ENCODE assay signal across 25 mouse cellular contexts in genomic region chrX:13233631-13234030, GRCm38 (mm10). TPM values are rescaled to one million over a fixed set of nuclear protein-coding genes. Genes with fewer than 3 reads are reported as not detected.
A peak's percentile ranks its signal among the peaks of the same experiment; 100 is the strongest.
DNase-seq lines count a peak whose midpoint lies in the region; ATAC-seq and TF ChIP-seq lines count a peak whose summit lies in the region.
"Had no signal": no experiment of that assay in that cellular context is flagged by ENCODE, and none has a peak within 500 bp of the region (broad histone marks: within the 10 kb centered on the region; RNA-seq: fewer than 3 reads in every experiment).

No protein-coding gene starts in this region.

- no peak for TF ChIP-seq CTCF in MEL (IDR thresholded peaks at IDR 0.05 in 2 of 3, conservative IDR thresholded peaks at IDR 0.05 in 1 of 3; ENCODE audit: control insufficient read depth in 1 of 3, insufficient read depth in 1 of 3, low read depth in 2 of 3, low read length in 3 of 3, poor library complexity in 1 of 3, severe bottlenecking in 1 of 3)

- no peaks in the 10 kb centered on the region for H3K27me3 ChIP-seq in liver, embryonic 12.5 days (replicated peaks)
- H3K27me3 ChIP-seq in liver, embryonic 11.5 days (replicated peaks; ENCODE audit: control insufficient read depth, insufficient read depth, low read length), result peaks cover 7% of the 10 kb centered on the region; the same call in 1 of the 2 replicates
- no peaks in the 10 kb centered on the region for H3K27me3 ChIP-seq in MEL (ENCODE audit: control insufficient read depth in 1 of 2, insufficient read depth in 2 of 2, low read length in 2 of 2)
- H3K27me3 ChIP-seq: embryonic facial prominence, embryonic 15.5 days had no signal

- no peak for TF ChIP-seq POLR2A in MEL (IDR thresholded peaks at IDR 0.05; ENCODE audit: control insufficient read depth in 1 of 2, insufficient read depth in 1 of 2, low read depth in 1 of 2, low read length in 2 of 2, poor library complexity in 1 of 2)

- DNase-seq in heart, adult 11 months, result peak; percentile 39
- no peak for DNase-seq in heart, adult 8-10 months (ENCODE audit: low spot score)
- no peak for DNase-seq in liver, embryonic 11.5 days (ENCODE audit: low spot score)
- DNase-seq in A20 (ENCODE audit: low read depth, low spot score) (peak; percentile 49), MEL (ENCODE audit: low read depth, low spot score) (peak; percentile 46)
- DNase-seq: adrenal gland, adult 2 months; adrenal gland, postnatal 10 days; adrenal gland, postnatal 25 days; cerebellum, adult 11 months; cerebellum, adult 18-20 months; cerebellum, adult 8-10 months; cerebellum, adult 9-11 months; cerebellum, postnatal 14 days; cerebellum, postnatal 36 days; embryo, embryonic 11 days had no signal

- H3K4me2 ChIP-seq in liver, embryonic 12.5 days, result no peak overlapping the region
- no peak overlapping the region for H3K4me2 ChIP-seq in liver, embryonic 11.5 days
- H3K4me2 ChIP-seq: embryonic facial prominence, embryonic 13.5 days; embryonic facial prominence, embryonic 15.5 days; forebrain, embryonic 12.5 days had no signal

- WGBS in liver, embryonic 12.5 days (ENCODE audit: insufficient replicate concordance), result 27% methylated on average over 2 of the region's 2 CpGs
- WGBS in liver, embryonic 11.5 days, result 39% methylated on average over 2 of the region's 2 CpGs

- no peaks in the 10 kb centered on the region for H3K9me3 ChIP-seq in liver, embryonic 12.5 days (replicated peaks)
- no peaks in the 10 kb centered on the region for H3K9me3 ChIP-seq in liver, embryonic 11.5 days (ENCODE audit: control insufficient read depth, low read length)
- no peaks in the 10 kb centered on the region for H3K9me3 ChIP-seq in MEL (replicated peaks; ENCODE audit: insufficient read depth, low read length)
- H3K9me3 ChIP-seq: embryonic facial prominence, embryonic 13.5 days; embryonic facial prominence, embryonic 15.5 days; forebrain, embryonic 10.5 days; forebrain, embryonic 12.5 days; G1E had no signal

- no peak for ATAC-seq in liver, embryonic 12.5 days
- ATAC-seq in liver, embryonic 11.5 days (replicated peaks; ENCODE audit: low FRiP score), result no peak
- ATAC-seq in megakaryocyte progenitor cell, adult 5-6 weeks (replicated peaks; ENCODE audit: poor library complexity), result no peak
- ATAC-seq: forebrain, embryonic 14.5 days; forebrain, embryonic 16.5 days had no signal

- H3K79me2 ChIP-seq in MEL (ENCODE audit: control insufficient read depth, insufficient read depth, low read length, poor library complexity), result peaks cover 2% of the 10 kb centered on the region; the same call in 1 of the 2 replicates

- no peaks in the 10 kb centered on the region for H3K36me3 ChIP-seq in liver, embryonic 12.5 days
- H3K36me3 ChIP-seq in liver, embryonic 11.5 days (ENCODE audit: control insufficient read depth, insufficient read depth, low read length), result no peaks in the 10 kb centered on the region
- peaks cover 0 to 32% of the 10 kb centered on the region in 2 experiments; a peak in 2 of 4 replicates for H3K36me3 ChIP-seq in MEL (ENCODE audit: control insufficient read depth in 1 of 2, insufficient read depth in 2 of 2, low read length in 2 of 2)
- H3K36me3 ChIP-seq: embryonic facial prominence, embryonic 13.5 days; embryonic facial prominence, embryonic 15.5 days; forebrain, embryonic 10.5 days; forebrain, embryonic 12.5 days; G1E had no signal

- TF ChIP-seq EP300 in MEL (IDR thresholded peaks at IDR 0.05; ENCODE audit: low read depth in 1 of 2, low read length in 2 of 2), result peak; percentile 65 to 89; a peak in 3 of 4 replicates

- H3K9ac ChIP-seq in liver, embryonic 12.5 days, result no peak overlapping the region
- H3K9ac ChIP-seq in liver, embryonic 11.5 days (ENCODE audit: low read depth, low read length), result no peak overlapping the region
- H3K9ac ChIP-seq in MEL (ENCODE audit: control insufficient read depth, low read depth, low read length, poor library complexity, severe bottlenecking), result peak overlapping the region; percentile 17; the same call in 1 of the 2 replicates
- H3K9ac ChIP-seq: embryonic facial prominence, embryonic 13.5 days; embryonic facial prominence, embryonic 15.5 days; forebrain, embryonic 12.5 days had no signal

- peaks cover 45% of the 10 kb centered on the region for H3K4me1 ChIP-seq in liver, embryonic 12.5 days
- no peaks in the 10 kb centered on the region; the same call in 1 of the 2 replicates for H3K4me1 ChIP-seq in liver, embryonic 11.5 days (replicated peaks; ENCODE audit: control insufficient read depth, insufficient read depth, low read length)
- peaks cover 27 to 42% of the 10 kb centered on the region in 2 experiments for H3K4me1 ChIP-seq in MEL (ENCODE audit: control insufficient read depth in 1 of 2, insufficient read depth in 2 of 2, low read length in 2 of 2)
- H3K4me1 ChIP-seq: embryonic facial prominence, embryonic 15.5 days had no signal

- 0 out of 2 replicates have a peak overlapping the region, but pooled peaks have one; percentile 30 for H3K27ac ChIP-seq in liver, embryonic 12.5 days
- H3K27ac ChIP-seq in liver, embryonic 11.5 days (ENCODE audit: low read depth, low read length), result no peak overlapping the region
- H3K27ac ChIP-seq in MEL (ENCODE audit: control insufficient read depth, low read depth, low read length), result peak overlapping the region; percentile 76
- H3K27ac ChIP-seq: embryonic facial prominence, embryonic 13.5 days; embryonic facial prominence, embryonic 15.5 days; forebrain, embryonic 10.5 days; forebrain, embryonic 12.5 days had no signal

- no peak for TF ChIP-seq RAD21 in MEL (IDR thresholded peaks at IDR 0.05; ENCODE audit: low read depth, low read length)

- no peak overlapping the region for H3K4me3 ChIP-seq in liver, embryonic 12.5 days
- H3K4me3 ChIP-seq in liver, embryonic 11.5 days (ENCODE audit: low read depth, low read length), result no peak overlapping the region
- H3K4me3 ChIP-seq in MEL (ENCODE audit: control insufficient read depth in 1 of 2, insufficient read depth in 1 of 2, low read depth in 2 of 2, low read length in 2 of 2), result no peak overlapping the region
- H3K4me3 ChIP-seq: embryonic facial prominence, embryonic 13.5 days; embryonic facial prominence, embryonic 15.5 days; erythroblast, embryonic 14.5 days; forebrain, embryonic 10.5 days; forebrain, embryonic 12.5 days had no signal

TF ChIP-seq in MEL, 35 proteins besides CTCF, POLR2A, EP300 and RAD21:
- TF ChIP-seq TCF12 (IDR thresholded peaks at IDR 0.05; ENCODE audit: low read depth, low read length) (peak; percentile 79; the same call in 1 of the 2 replicates), USF1 (IDR thresholded peaks at IDR 0.05; ENCODE audit: low read depth, low read length) (peak; percentile 72; the same call in 1 of the 2 replicates), RCOR1 (IDR thresholded peaks at IDR 0.05; ENCODE audit: low read depth, low read length) (peak; percentile 47; the same call in 1 of the 2 replicates), ETS1 (IDR thresholded peaks at IDR 0.05; ENCODE audit: low read depth, low read length) (peak; percentile 81), GATA1 (IDR thresholded peaks at IDR 0.05; ENCODE audit: low read depth, low read length) (peak; percentile 73), BHLHE40 (IDR thresholded peaks at IDR 0.05; ENCODE audit: borderline replicate concordance, low read depth, low read length) (peak; percentile 74), CHD1 (IDR thresholded peaks at IDR 0.05; ENCODE audit: low read depth, low read length) (no peak), MXI1 (IDR thresholded peaks at IDR 0.05; ENCODE audit: low read depth, low read length) (peak; percentile 24; the same call in 1 of the 2 replicates), SIN3A (IDR thresholded peaks at IDR 0.05; ENCODE audit: low read length) (peak; percentile 66; the same call in 1 of the 2 replicates), MYB (IDR thresholded peaks at IDR 0.05; ENCODE audit: low read depth, low read length) (no peak; the same call in 1 of the 2 replicates)

RNA-seq across cellular contexts. Expression of gene Ddx3x, which starts 47.1 kb away (rescaled TPM):
- 100 to 1,000 TPM; 112 to 195 (median 144) TPM for total RNA-seq in heart, adult 8-10 months (2022)
- polyA plus RNA-seq in liver, embryonic 12.5 days (2016; fragmentation: Nextera tagmentation; extraction: Ambion mirVana), result 89.7 and 94.7 TPM in 2 replicates
- polyA plus RNA-seq in liver, embryonic 11.5 days (2014; fragmentation: Nextera tagmentation; extraction: Ambion mirVana), result 136 and 150 TPM in 2 replicates
- 262 and 275 TPM in 2 replicates for total RNA-seq in MEL (2012; rRNA removed)
- polyA plus RNA-seq in MEL (2012; ENCODE audit: insufficient read depth in 1 of 2, insufficient read length in 2 of 2, low read depth in 1 of 2, low replicate concordance in 2 of 2, missing spikeins in 1 of 2), result 100 to 1,000 TPM; 146 to 267 TPM
- 245 TPM in 2 replicates for total RNA-seq in megakaryocyte progenitor cell, adult 5-6 weeks (2015)
- total RNA-seq in megakaryocyte progenitor cell, adult 5-6 weeks (2017), result 383 and 513 TPM in 2 replicates

Comparison
In these comparisons a context has a peak if more than half of its experiments do, and no peak if none do; other contexts are left out.
1. DNase-seq: peak in heart, adult 11 months (single experiment), A20 (single experiment) and MEL (single experiment); none in heart, adult 8-10 months (single experiment) and liver, embryonic 11.5 days (single experiment).